In the genomic region with DNA sequence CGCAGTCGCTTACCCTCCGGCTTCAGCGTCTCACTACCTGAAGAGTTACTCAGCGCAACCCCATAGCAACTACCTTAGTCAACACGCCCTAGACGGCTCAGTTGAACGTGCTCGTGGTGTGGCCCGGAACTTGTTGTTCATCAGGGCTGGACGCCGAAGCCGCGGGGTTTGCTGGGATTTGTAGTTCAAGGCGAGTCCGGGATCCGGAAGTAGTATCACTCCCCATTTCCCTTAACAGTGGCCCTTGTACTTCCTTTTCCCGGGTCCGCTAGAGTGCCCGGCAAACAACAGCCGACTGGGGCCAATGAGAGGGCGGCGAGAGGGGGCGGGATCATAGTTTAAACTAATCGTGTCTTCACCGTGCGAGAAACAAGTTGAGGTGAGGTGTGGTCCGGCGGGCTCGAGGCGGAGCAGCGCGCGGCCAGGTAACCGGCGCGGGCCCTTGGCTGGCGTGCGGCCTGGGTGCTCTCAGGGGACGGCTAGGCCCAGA, we compare ENCODE assay signal across 8 mouse cellular contexts. TPM values are rescaled to one million over a fixed set of nuclear protein-coding genes. Genes with fewer than 3 reads are reported as not detected.
A peak's percentile ranks its signal among the peaks of the same experiment; 100 is the strongest.
DNase-seq lines count a peak whose midpoint lies in the region; ATAC-seq lines count a peak whose summit lies in the region.

TSS of gene Lrrc51 (minus strand) at position 145 of the 490 bp plus-strand sequence.
TSS of gene Numa1 (plus strand) at position 361 of the 490 bp plus-strand sequence.

- peak within 1 kb of the TSS; percentile 93 for H3K9ac ChIP-seq in heart, embryonic 13.5 days
- peak within 1 kb of the TSS; percentile 90 for H3K9ac ChIP-seq in liver, embryonic 12.5 days
- peak within 1 kb of the TSS; percentile 80 for H3K9ac ChIP-seq in stomach, embryonic 15.5 days

- peaks cover 4% of the 10 kb centered on the region; the same call in 1 of the 2 replicates for H3K4me1 ChIP-seq in brown adipose tissue, adult 24 weeks (ENCODE audit: control insufficient read depth, insufficient read depth, insufficient read length, low read length)
- H3K4me1 ChIP-seq in heart, embryonic 13.5 days: peaks cover 34% of the 10 kb centered on the region
- H3K4me1 ChIP-seq in liver, embryonic 12.5 days: peaks cover 50% of the 10 kb centered on the region
- peaks cover 6% of the 10 kb centered on the region; the same call in 1 of the 2 replicates for H3K4me1 ChIP-seq in stomach, embryonic 15.5 days

- ATAC-seq in heart, embryonic 13.5 days (ENCODE audit: extremely low read depth, insufficient number of reproducible peaks, low FRiP score, low TSS enrichment): peak; percentile 97
- ATAC-seq in liver, embryonic 12.5 days: peak; percentile 98
- ATAC-seq in stomach, embryonic 15.5 days (ENCODE audit: insufficient read depth, low FRiP score, low read depth): peak; percentile 99

- peak; percentile 96 for DNase-seq in CD4-positive, CD25-positive, alpha-beta regulatory T cell, adult 2 months (ENCODE audit: low read depth, low spot score)
- DNase-seq in fat pad, adult 2 months (ENCODE audit: extremely low read depth, low read depth, low spot score): peak; percentile 93
- DNase-seq in kidney, postnatal 10 days: peak; percentile 96
- DNase-seq in natural killer cell, adult 2 months (ENCODE audit: low spot score in 2 of 2): peak; percentile 94 to 96

- under 1% methylated on average over 40 of the region's 40 CpGs for WGBS in heart, embryonic 13.5 days
- under 1% methylated on average over 40 of the region's 40 CpGs for WGBS in liver, embryonic 12.5 days (ENCODE audit: insufficient replicate concordance)
- WGBS in stomach, embryonic 15.5 days: under 1% methylated on average over 40 of the region's 40 CpGs

- no peaks in the 10 kb centered on the region for H3K9me3 ChIP-seq in heart, embryonic 13.5 days
- no peaks in the 10 kb centered on the region for H3K9me3 ChIP-seq in liver, embryonic 12.5 days (replicated peaks)
- H3K9me3 ChIP-seq in stomach, embryonic 15.5 days: no peaks in the 10 kb centered on the region

- no peaks in the 10 kb centered on the region for H3K27me3 ChIP-seq in heart, embryonic 13.5 days (replicated peaks)
- H3K27me3 ChIP-seq in liver, embryonic 12.5 days (replicated peaks): no peaks in the 10 kb centered on the region
- H3K27me3 ChIP-seq in stomach, embryonic 15.5 days (replicated peaks): no peaks in the 10 kb centered on the region

- peak within 1 kb of the TSS; percentile 85 for H3K4me3 ChIP-seq in brown adipose tissue, adult 24 weeks (ENCODE audit: insufficient read depth, low read depth, low read length)
- H3K4me3 ChIP-seq in heart, embryonic 13.5 days: peak within 1 kb of the TSS; percentile 89
- H3K4me3 ChIP-seq in liver, embryonic 12.5 days: peak within 1 kb of the TSS; percentile 82
- peak within 1 kb of the TSS; percentile 80 for H3K4me3 ChIP-seq in stomach, embryonic 15.5 days (replicated peaks)

- peak within 1 kb of the TSS; percentile 82 for H3K4me2 ChIP-seq in heart, embryonic 13.5 days
- H3K4me2 ChIP-seq in liver, embryonic 12.5 days: peak within 1 kb of the TSS; percentile 83
- peak within 1 kb of the TSS; percentile 78 for H3K4me2 ChIP-seq in stomach, embryonic 15.5 days

- H3K27ac ChIP-seq in brown adipose tissue, adult 24 weeks (replicated peaks; ENCODE audit: low read depth, low read length): peak within 1 kb of the TSS; percentile 80
- H3K27ac ChIP-seq in heart, embryonic 13.5 days (replicated peaks): peak within 1 kb of the TSS; percentile 80
- peak within 1 kb of the TSS; percentile 93 for H3K27ac ChIP-seq in liver, embryonic 12.5 days
- peak within 1 kb of the TSS; percentile 91 for H3K27ac ChIP-seq in stomach, embryonic 15.5 days

- 0 out of 2 replicates have a peak, but pooled peaks cover 4% of the 10 kb centered on the region for H3K36me3 ChIP-seq in heart, embryonic 13.5 days
- H3K36me3 ChIP-seq in liver, embryonic 12.5 days: peaks cover 22% of the 10 kb centered on the region
- H3K36me3 ChIP-seq in stomach, embryonic 15.5 days: no peaks in the 10 kb centered on the region

RNA-seq across cellular contexts. Expression of gene Lrrc51, which starts in this region (rescaled TPM):
- 9.6 and 25.0 TPM in 2 replicates for polyA plus RNA-seq in brown adipose tissue, adult 24 weeks (2012; ENCODE audit: insufficient read depth, insufficient read length, missing spikeins)
- 4.1 and 5.1 TPM in 2 replicates for polyA plus RNA-seq in heart, embryonic 13.5 days (2015; fragmentation: Nextera tagmentation; extraction: Ambion mirVana)
- 2.8 and 3.6 TPM in 2 replicates for polyA plus RNA-seq in liver, embryonic 12.5 days (2016; fragmentation: Nextera tagmentation; extraction: Ambion mirVana)
- polyA plus RNA-seq in stomach, embryonic 15.5 days (2015; fragmentation: Nextera tagmentation; extraction: Ambion mirVana): 8.3 and 9.3 TPM in 2 replicates

RNA-seq across cellular contexts. Expression of gene Numa1, which starts in this region (rescaled TPM):
- polyA plus RNA-seq in brown adipose tissue, adult 24 weeks (2012; ENCODE audit: insufficient read depth, insufficient read length, missing spikeins): 55.8 and 74.0 TPM in 2 replicates
- 39.7 and 41.7 TPM in 2 replicates for polyA plus RNA-seq in heart, embryonic 13.5 days (2015; fragmentation: Nextera tagmentation; extraction: Ambion mirVana)
- 48.7 and 53.0 TPM in 2 replicates for polyA plus RNA-seq in liver, embryonic 12.5 days (2016; fragmentation: Nextera tagmentation; extraction: Ambion mirVana)
- 56.5 and 72.2 TPM in 2 replicates for polyA plus RNA-seq in stomach, embryonic 15.5 days (2015; fragmentation: Nextera tagmentation; extraction: Ambion mirVana)

Comparison
In these comparisons a context has a peak if more than half of its experiments do, and no peak if none do; other contexts are left out.
1. Peak in every context shown above with its lines: DNase-seq, ATAC-seq, H3K4me3 ChIP-seq and H3K27ac ChIP-seq.